10 mouse cellular contexts compared by ENCODE assay signal in genomic region chr2:119324576-119325318, GRCm38 (mm10). TPM values are rescaled to one million over a fixed set of nuclear protein-coding genes. Genes with fewer than 3 reads are reported as not detected.
A peak's percentile ranks its signal among the peaks of the same experiment; 100 is the strongest.
DNase-seq lines count a peak whose midpoint lies in the region; ATAC-seq lines count a peak whose summit lies in the region.
"Had no signal": no experiment of that assay in that cellular context is flagged by ENCODE, and none has a peak within 500 bp of the region (broad histone marks: within the 10 kb centered on the region; RNA-seq: fewer than 3 reads in every experiment).

No protein-coding gene starts in this region.

- H3K9me3 ChIP-seq in embryonic facial prominence, embryonic 10.5 days, result no peaks in the 10 kb centered on the region
- no peaks in the 10 kb centered on the region for H3K9me3 ChIP-seq in intestine, embryonic 15.5 days
- H3K9me3 ChIP-seq in liver, embryonic 15.5 days (replicated peaks), result no peaks in the 10 kb centered on the region
- H3K9me3 ChIP-seq in stomach, embryonic 15.5 days, result no peaks in the 10 kb centered on the region

- peaks cover 61% of the 10 kb centered on the region for H3K4me1 ChIP-seq in embryonic facial prominence, embryonic 10.5 days
- H3K4me1 ChIP-seq in intestine, embryonic 15.5 days (replicated peaks), result peaks cover 65% of the 10 kb centered on the region
- H3K4me1 ChIP-seq in liver, embryonic 15.5 days (replicated peaks), result peaks cover 74% of the 10 kb centered on the region
- peaks cover 61% of the 10 kb centered on the region for H3K4me1 ChIP-seq in stomach, embryonic 15.5 days

- no peak overlapping the region; the same call in 1 of the 2 replicates for H3K27ac ChIP-seq in embryonic facial prominence, embryonic 10.5 days (replicated peaks)
- peak overlapping the region; percentile 28; the same call in 1 of the 2 replicates for H3K27ac ChIP-seq in intestine, embryonic 15.5 days
- H3K27ac ChIP-seq in liver, embryonic 15.5 days (replicated peaks), result no peak overlapping the region
- peak overlapping the region; percentile 61 for H3K27ac ChIP-seq in stomach, embryonic 15.5 days

- 2% methylated on average over 32 of the region's 32 CpGs for WGBS in embryonic facial prominence, embryonic 10.5 days
- WGBS in intestine, embryonic 15.5 days, result under 1% methylated on average over 32 of the region's 32 CpGs
- WGBS in liver, embryonic 15.5 days (ENCODE audit: insufficient replicate concordance), result 1% methylated on average over 32 of the region's 32 CpGs
- 1% methylated on average over 32 of the region's 32 CpGs for WGBS in stomach, embryonic 15.5 days

- no peaks in the 10 kb centered on the region for H3K36me3 ChIP-seq in embryonic facial prominence, embryonic 10.5 days (replicated peaks)
- no peaks in the 10 kb centered on the region for H3K36me3 ChIP-seq in intestine, embryonic 15.5 days
- H3K36me3 ChIP-seq in liver, embryonic 15.5 days (replicated peaks), result no peaks in the 10 kb centered on the region
- H3K36me3 ChIP-seq in stomach, embryonic 15.5 days, result no peaks in the 10 kb centered on the region

- H3K4me2 ChIP-seq in intestine, embryonic 15.5 days (replicated peaks), result peak overlapping the region; percentile 100
- peak overlapping the region; percentile 68 for H3K4me2 ChIP-seq in liver, embryonic 15.5 days
- H3K4me2 ChIP-seq in stomach, embryonic 15.5 days, result peak overlapping the region; percentile 96

- peak overlapping the region; percentile 56 for H3K9ac ChIP-seq in intestine, embryonic 15.5 days
- H3K9ac ChIP-seq in liver, embryonic 15.5 days, result no peak overlapping the region
- H3K9ac ChIP-seq in stomach, embryonic 15.5 days, result no peak overlapping the region

- peak; percentile 68 for ATAC-seq in intestine, embryonic 15.5 days
- no peak for ATAC-seq in liver, embryonic 15.5 days (ENCODE audit: insufficient read depth)
- ATAC-seq in stomach, embryonic 15.5 days (ENCODE audit: insufficient read depth, low FRiP score, low read depth), result no peak
- no peak for ATAC-seq in erythroid progenitor cell, adult 5-6 weeks (replicated peaks; ENCODE audit: low FRiP score, poor library complexity, severe bottlenecking)

- H3K4me3 ChIP-seq in embryonic facial prominence, embryonic 10.5 days, result peak overlapping the region; percentile 61
- peak overlapping the region; percentile 58 for H3K4me3 ChIP-seq in intestine, embryonic 15.5 days (replicated peaks)
- peak overlapping the region; percentile 48 for H3K4me3 ChIP-seq in liver, embryonic 15.5 days (replicated peaks)
- H3K4me3 ChIP-seq in stomach, embryonic 15.5 days (replicated peaks), result peak overlapping the region; percentile 52

- peak; percentile 63 to 66 for DNase-seq in cerebellum, postnatal 10 days
- DNase-seq in cerebellum, postnatal 4 days (ENCODE audit: low spot score in 2 of 2), result no peak
- DNase-seq in embryonic facial prominence, embryonic 10.5 days (ENCODE audit: low spot score), result no peak
- DNase-seq in right cerebral cortex, postnatal 14 days, result no peak

- peaks cover 100% of the 10 kb centered on the region for H3K27me3 ChIP-seq in embryonic facial prominence, embryonic 10.5 days (replicated peaks; ENCODE audit: low read depth, poor library complexity, severe bottlenecking)
- peaks cover 61% of the 10 kb centered on the region for H3K27me3 ChIP-seq in intestine, embryonic 15.5 days (replicated peaks)
- H3K27me3 ChIP-seq in liver, embryonic 15.5 days, result peaks cover 97% of the 10 kb centered on the region
- peaks cover 78% of the 10 kb centered on the region for H3K27me3 ChIP-seq in stomach, embryonic 15.5 days (replicated peaks)

RNA-seq across cellular contexts. Expression of gene Dll4, which starts 0.8 kb away (rescaled TPM):
- polyA plus RNA-seq in embryonic facial prominence, embryonic 10.5 days (2016; fragmentation: Nextera tagmentation; extraction: Ambion mirVana), result 4.4 and 4.6 TPM in 2 replicates
- 8.3 and 8.4 TPM in 2 replicates for polyA plus RNA-seq in intestine, embryonic 15.5 days (2015; fragmentation: Nextera tagmentation; extraction: Ambion mirVana)
- 1.9 and 2.1 TPM in 2 replicates for polyA plus RNA-seq in liver, embryonic 15.5 days (2015; fragmentation: Nextera tagmentation; extraction: Ambion mirVana)
- 7.0 and 8.7 TPM in 2 replicates for polyA plus RNA-seq in stomach, embryonic 15.5 days (2015; fragmentation: Nextera tagmentation; extraction: Ambion mirVana)
- total RNA-seq in erythroid progenitor cell, adult 5-6 weeks (2015; ENCODE audit: low replicate concordance), result not detected in 2 replicates
- total RNA-seq in erythroid progenitor cell, adult 5-6 weeks (2017; ENCODE audit: low replicate concordance), result not detected in 2 replicates
- polyA plus RNA-seq: C2C12 had no signal

RNA-seq across cellular contexts. Expression of gene Chac1, which starts 26.3 kb away (rescaled TPM):
- polyA plus RNA-seq in embryonic facial prominence, embryonic 10.5 days (2016; fragmentation: Nextera tagmentation; extraction: Ambion mirVana), result 0.90 and 1.1 TPM in 2 replicates
- polyA plus RNA-seq in intestine, embryonic 15.5 days (2015; fragmentation: Nextera tagmentation; extraction: Ambion mirVana), result 2.3 and 2.7 TPM in 2 replicates
- polyA plus RNA-seq in liver, embryonic 15.5 days (2015; fragmentation: Nextera tagmentation; extraction: Ambion mirVana), result 2.9 and 3.4 TPM in 2 replicates
- 1.6 TPM in 2 replicates for polyA plus RNA-seq in stomach, embryonic 15.5 days (2015; fragmentation: Nextera tagmentation; extraction: Ambion mirVana)
- total RNA-seq in erythroid progenitor cell, adult 5-6 weeks (2015; ENCODE audit: low replicate concordance), result 4.3 TPM in 1 of 2 replicates, not detected in the other
- total RNA-seq in erythroid progenitor cell, adult 5-6 weeks (2017; ENCODE audit: low replicate concordance), result 0.13 TPM in 1 of 2 replicates, not detected in the other

RNA-seq across cellular contexts. Expression of gene Vps18, which starts 36.2 kb away (rescaled TPM):
- 23.1 and 25.1 TPM in 2 replicates for polyA plus RNA-seq in embryonic facial prominence, embryonic 10.5 days (2016; fragmentation: Nextera tagmentation; extraction: Ambion mirVana)
- 20.9 and 22.5 TPM in 2 replicates for polyA plus RNA-seq in intestine, embryonic 15.5 days (2015; fragmentation: Nextera tagmentation; extraction: Ambion mirVana)
- 6.3 and 6.4 TPM in 2 replicates for polyA plus RNA-seq in liver, embryonic 15.5 days (2015; fragmentation: Nextera tagmentation; extraction: Ambion mirVana)
- polyA plus RNA-seq in stomach, embryonic 15.5 days (2015; fragmentation: Nextera tagmentation; extraction: Ambion mirVana), result 16.4 and 18.0 TPM in 2 replicates
- total RNA-seq in erythroid progenitor cell, adult 5-6 weeks (2015; ENCODE audit: low replicate concordance), result 1.1 and 2.1 TPM in 2 replicates
- total RNA-seq in erythroid progenitor cell, adult 5-6 weeks (2017; ENCODE audit: low replicate concordance), result 3.7 and 4.1 TPM in 2 replicates

RNA-seq across cellular contexts. Expression of gene Rhov, which starts 53.7 kb away (rescaled TPM):
- polyA plus RNA-seq in embryonic facial prominence, embryonic 10.5 days (2016; fragmentation: Nextera tagmentation; extraction: Ambion mirVana), result 0.74 and 2.5 TPM in 2 replicates
- 5.2 and 7.1 TPM in 2 replicates for polyA plus RNA-seq in intestine, embryonic 15.5 days (2015; fragmentation: Nextera tagmentation; extraction: Ambion mirVana)
- 0.08 and 0.26 TPM in 2 replicates for polyA plus RNA-seq in liver, embryonic 15.5 days (2015; fragmentation: Nextera tagmentation; extraction: Ambion mirVana)
- 27.1 and 28.4 TPM in 2 replicates for polyA plus RNA-seq in stomach, embryonic 15.5 days (2015; fragmentation: Nextera tagmentation; extraction: Ambion mirVana)
- total RNA-seq in erythroid progenitor cell, adult 5-6 weeks (2015; ENCODE audit: low replicate concordance), result not detected in 2 replicates
- not detected in 2 replicates for total RNA-seq in erythroid progenitor cell, adult 5-6 weeks (2017; ENCODE audit: low replicate concordance)
- total RNA-seq: heart, postnatal 36 days had no signal

Comparison
In these comparisons a context has a peak if more than half of its experiments do, and no peak if none do; other contexts are left out.
1. DNase-seq: peak in cerebellum, postnatal 10 days (2 of 2); none in cerebellum, postnatal 4 days (0 of 2), embryonic facial prominence, embryonic 10.5 days (single experiment) and right cerebral cortex, postnatal 14 days (single experiment).
2. H3K27ac ChIP-seq: peak in intestine, embryonic 15.5 days (single experiment) and stomach, embryonic 15.5 days (single experiment); none in embryonic facial prominence, embryonic 10.5 days (single experiment) and liver, embryonic 15.5 days (single experiment).
3. Peak in every context shown above with its lines, with median percentiles within 50 percentile points of each other: H3K4me3 ChIP-seq and H3K4me2 ChIP-seq.